ENCODE assay signal across 9 mouse cellular contexts in the genomic region with DNA sequence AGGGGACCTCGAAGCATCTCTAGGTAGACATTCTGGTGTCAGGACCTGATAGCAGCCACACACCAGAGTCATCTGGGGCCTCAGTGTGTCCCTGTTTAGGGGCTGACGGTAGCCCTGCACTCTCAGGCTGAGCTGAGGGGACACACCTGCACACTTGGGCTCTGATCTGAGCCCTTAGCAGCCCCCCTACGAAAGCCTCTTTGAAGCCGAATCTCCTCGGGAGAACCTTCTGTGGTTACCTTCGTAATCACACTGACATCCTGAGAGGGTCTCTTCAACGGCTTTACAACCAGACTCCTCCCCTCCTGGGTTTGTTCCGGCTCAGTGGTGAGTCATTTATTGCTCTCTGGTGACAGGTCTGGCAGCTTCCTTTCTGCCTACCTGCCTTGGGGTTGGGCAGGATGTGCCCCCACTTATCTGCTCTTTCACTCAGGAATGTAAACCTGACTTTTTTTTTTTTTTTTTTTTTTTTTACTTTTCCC. TPM values are rescaled to one million over a fixed set of nuclear protein-coding genes. Genes with fewer than 3 reads are reported as not detected.
DNase-seq lines count a peak whose midpoint lies in the region; ATAC-seq lines count a peak whose summit lies in the region.
"Had no signal": no experiment of that assay in that cellular context is flagged by ENCODE, and none has a peak within 500 bp of the region (broad histone marks: within the 10 kb centered on the region; RNA-seq: fewer than 3 reads in every experiment).

No protein-coding gene starts in this region.

- ATAC-seq in CD4-positive, CD25-positive, alpha-beta regulatory T cell, adult 4 months, result peak; percentile 99
- ATAC-seq in granulocyte monocyte progenitor cell, adult 5-6 weeks (replicated peaks; ENCODE audit: poor library complexity, severe bottlenecking), result peak; percentile 53
- peak; percentile 57 for ATAC-seq in megakaryocyte progenitor cell, adult 5-6 weeks (replicated peaks; ENCODE audit: poor library complexity)
- ATAC-seq in midbrain, embryonic 14.5 days (ENCODE audit: low FRiP score, low TSS enrichment), result no peak

- no peaks in the 10 kb centered on the region for H3K36me3 ChIP-seq in midbrain, embryonic 14.5 days (ENCODE audit: control insufficient read depth, insufficient read depth, low read length)

- peak; percentile 19 to 24 for DNase-seq in B cell, adult 2 months
- DNase-seq in gastrocnemius, postnatal 36 days, result no peak
- DNase-seq in adrenal gland, adult 2 months, result no peak
- DNase-seq in midbrain, embryonic 14.5 days, result no peak
- DNase-seq: adrenal gland, postnatal 25 days had no signal

- H3K4me3 ChIP-seq in midbrain, embryonic 14.5 days (replicated peaks; ENCODE audit: low read depth, low read length), result no peak overlapping the region
- H3K4me3 ChIP-seq: left cerebral cortex, adult 2 months had no signal

- H3K9me3 ChIP-seq in midbrain, embryonic 14.5 days (ENCODE audit: control insufficient read depth, low read length), result no peaks in the 10 kb centered on the region

- H3K9ac ChIP-seq in midbrain, embryonic 14.5 days (replicated peaks; ENCODE audit: low read length), result no peak overlapping the region

- no peaks in the 10 kb centered on the region for H3K4me1 ChIP-seq in midbrain, embryonic 14.5 days (ENCODE audit: control insufficient read depth, insufficient read depth, low read length)

- no peak overlapping the region for H3K27ac ChIP-seq in midbrain, embryonic 14.5 days (replicated peaks; ENCODE audit: low read depth, low read length)
- H3K27ac ChIP-seq: left cerebral cortex, adult 2 months had no signal

- intact Hi-C loops in gastrocnemius, postnatal 36 days (cut with DNase I), result no loop called here

- H3K27me3 ChIP-seq in midbrain, embryonic 14.5 days (ENCODE audit: control insufficient read depth, insufficient read depth, low read length), result no peaks in the 10 kb centered on the region

- H3K4me2 ChIP-seq in midbrain, embryonic 14.5 days (ENCODE audit: low read length), result no peak overlapping the region

- WGBS in midbrain, embryonic 14.5 days, result 26% methylated on average over 8 of the region's 8 CpGs

RNA-seq across cellular contexts. Expression of a gene that starts 45.5 kb away (rescaled TPM):
- polyA plus RNA-seq in CD4-positive, CD25-positive, alpha-beta regulatory T cell, adult 4 months (2017; shearing (Covaris generic)), result under 1 TPM; 0.35 to 0.50 TPM
- not detected in 2 replicates for total RNA-seq in granulocyte monocyte progenitor cell, adult 5-6 weeks (2014; fragmentation: Nextera tagmentation)
- total RNA-seq in granulocyte monocyte progenitor cell, adult 5-6 weeks (2017), result not detected in 2 replicates
- total RNA-seq in megakaryocyte progenitor cell, adult 5-6 weeks (2015), result 0.02 TPM in 1 of 2 replicates, not detected in the other
- total RNA-seq in megakaryocyte progenitor cell, adult 5-6 weeks (2017), result not detected in 2 replicates
- total RNA-seq in gastrocnemius, postnatal 36 days (2021), result 1 to 10 TPM; 3.7 to 3.9 TPM
- total RNA-seq in adrenal gland, adult 2 months (2021), result 1 to 10 TPM in 1 of 2 experiments, under 1 TPM in 1; 0.75 to 3.1 TPM
- 0.10 TPM in 1 of 2 replicates, not detected in the other for polyA plus RNA-seq in adrenal gland, adult 2 months (2012; rRNA removed)
- 1.3 and 2.3 TPM in 2 replicates for polyA plus RNA-seq in midbrain, embryonic 14.5 days (2014; fragmentation: Nextera tagmentation; extraction: Ambion mirVana)

Comparison
In these comparisons a context has a peak if more than half of its experiments do, and no peak if none do; other contexts are left out.
1. DNase-seq: peak in B cell, adult 2 months (2 of 2); none in gastrocnemius, postnatal 36 days (0 of 2), adrenal gland, adult 2 months (single experiment) and midbrain, embryonic 14.5 days (single experiment).